Mouse (Mus musculus): ENCODE measurements around the gene Csde1. TPM values are rescaled to one million over a fixed set of nuclear protein-coding genes. Genes with fewer than 3 reads are reported as not detected.

Csde1 gene
- polyA plus RNA-seq (2015; fragmentation: Nextera tagmentation; extraction: Ambion mirVana), result 136 and 170 TPM in 2 replicates

DNA sequence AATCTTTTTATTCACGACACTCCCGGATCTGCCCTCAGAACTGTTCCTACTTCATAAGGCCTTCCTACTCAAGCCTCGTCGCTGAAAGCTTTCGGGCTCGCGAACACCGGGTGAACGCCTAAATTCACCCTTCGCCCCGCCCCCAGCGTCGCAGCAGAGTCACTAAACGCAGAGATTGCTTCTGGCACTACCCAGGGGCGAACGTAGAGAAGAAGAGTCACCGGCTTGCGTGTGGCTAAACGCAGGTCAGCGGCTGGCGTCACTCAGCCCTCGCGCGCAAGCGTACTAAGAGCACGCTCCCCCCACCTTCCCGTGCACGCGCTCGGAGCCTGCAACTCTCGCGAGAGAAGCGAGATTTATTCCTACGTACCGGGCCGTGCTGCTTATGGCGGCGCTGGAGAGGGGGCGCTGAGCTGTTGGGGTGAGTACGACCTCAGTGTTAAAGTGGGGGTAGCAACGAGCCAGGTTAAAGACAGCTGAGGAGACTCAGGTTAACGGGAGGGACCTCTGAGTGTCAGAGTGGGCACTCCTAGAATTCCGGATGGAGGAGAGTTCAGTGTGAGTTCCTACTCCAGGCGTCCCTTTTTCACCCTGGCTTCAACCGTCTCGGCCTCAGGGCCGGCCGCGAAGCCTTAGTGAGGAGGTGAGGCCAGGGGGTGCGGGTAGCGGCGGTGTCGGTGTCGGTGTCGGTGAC lies at the start of gene Csde1:
TSS of gene Csde1 (plus strand) at position 178 of the 694 bp plus-strand sequence.
- under 1% methylated on average over 55 of the region's 55 CpGs for WGBS (ENCODE audit: insufficient replicate concordance)
- no peaks in the 10 kb centered on the region for H3K36me3 ChIP-seq

DNA sequence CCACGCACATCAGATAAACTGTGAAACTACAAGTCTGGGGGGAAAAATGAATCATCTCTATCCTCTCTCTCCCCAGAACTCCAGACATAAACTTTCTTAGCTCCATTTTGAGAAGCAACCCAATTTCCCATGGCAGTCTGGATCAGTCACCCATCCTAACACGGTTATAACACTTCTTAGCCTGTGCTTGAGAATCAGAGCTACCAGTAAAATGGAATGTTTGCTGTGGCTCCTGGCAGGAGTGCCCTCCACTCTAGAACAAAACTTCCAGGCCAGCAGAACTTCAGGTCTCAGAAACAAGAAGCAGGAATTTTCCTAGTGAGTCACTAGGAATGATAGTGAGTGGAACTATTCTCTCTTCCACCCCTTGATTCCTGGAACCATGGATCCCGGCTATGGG lies 49.7 kb upstream of the Csde1 start:
- H3K27me3 ChIP-seq, result no peaks in the 10 kb centered on the region
- no peak overlapping the region for H3K9ac ChIP-seq
- ATAC-seq (ENCODE audit: low read depth) (no peak), DNase-seq (no peak)
- no peaks in the 10 kb centered on the region for H3K4me1 ChIP-seq (replicated peaks)
- no peak overlapping the region for H3K27ac ChIP-seq
- no peaks in the 10 kb centered on the region for H3K9me3 ChIP-seq (replicated peaks)
- WGBS (ENCODE audit: insufficient replicate concordance), result 63% methylated on average over 3 of the region's 3 CpGs
- no peak overlapping the region for H3K4me3 ChIP-seq (replicated peaks)
- no peaks in the 10 kb centered on the region for H3K36me3 ChIP-seq
- H3K4me2 ChIP-seq, result no peak overlapping the region

More for the DNA sequence above, at the start of gene Csde1:
- no peaks in the 10 kb centered on the region for H3K9me3 ChIP-seq (replicated peaks)
- H3K9ac ChIP-seq, result peak within 1 kb of the TSS; percentile 94
- H3K27ac ChIP-seq, result peak within 1 kb of the TSS; percentile 88
- peaks cover 35% of the 10 kb centered on the region for H3K4me1 ChIP-seq (replicated peaks)
- peak within 1 kb of the TSS; percentile 94 for H3K4me3 ChIP-seq (replicated peaks)
- DNase-seq (peak; percentile 96), ATAC-seq (ENCODE audit: low read depth) (peak; percentile 90)
- peak within 1 kb of the TSS; percentile 89 for H3K4me2 ChIP-seq
- no peaks in the 10 kb centered on the region for H3K27me3 ChIP-seq

DNA sequence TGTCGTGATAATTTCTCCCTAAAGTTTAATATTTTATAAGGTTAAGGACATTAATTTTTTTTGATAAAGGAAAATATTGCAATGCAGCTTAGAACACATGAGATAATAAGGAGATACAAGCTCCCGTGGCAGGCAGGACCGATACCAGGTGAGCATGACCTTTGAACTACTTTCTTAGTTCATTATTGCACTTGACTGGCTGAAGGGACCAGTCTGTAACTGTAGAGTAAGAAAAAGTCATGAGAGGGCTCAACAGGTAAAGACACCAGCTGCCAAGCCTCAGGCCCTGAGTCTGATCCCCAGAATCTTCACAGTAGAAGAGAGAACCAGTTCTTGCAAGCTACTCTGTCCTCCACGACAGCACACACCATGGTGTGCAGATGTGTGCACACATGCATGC lies 43.3 kb upstream of the Csde1 start:
- ATAC-seq (ENCODE audit: low read depth) (no peak), DNase-seq (no peak)
- Histone ChIP-seq H3K27ac (no peak overlapping the region), H3K36me3 (no peaks in the 10 kb centered on the region), H3K27me3 (no peaks in the 10 kb centered on the region), H3K9me3 (replicated peaks) (no peaks in the 10 kb centered on the region), H3K4me3 (replicated peaks) (no peak overlapping the region), H3K4me2 (no peak overlapping the region), H3K4me1 (replicated peaks) (no peaks in the 10 kb centered on the region), H3K9ac (no peak overlapping the region)
- WGBS (ENCODE audit: insufficient replicate concordance), result 59% methylated on average over 4 of the region's 4 CpGs

DNA sequence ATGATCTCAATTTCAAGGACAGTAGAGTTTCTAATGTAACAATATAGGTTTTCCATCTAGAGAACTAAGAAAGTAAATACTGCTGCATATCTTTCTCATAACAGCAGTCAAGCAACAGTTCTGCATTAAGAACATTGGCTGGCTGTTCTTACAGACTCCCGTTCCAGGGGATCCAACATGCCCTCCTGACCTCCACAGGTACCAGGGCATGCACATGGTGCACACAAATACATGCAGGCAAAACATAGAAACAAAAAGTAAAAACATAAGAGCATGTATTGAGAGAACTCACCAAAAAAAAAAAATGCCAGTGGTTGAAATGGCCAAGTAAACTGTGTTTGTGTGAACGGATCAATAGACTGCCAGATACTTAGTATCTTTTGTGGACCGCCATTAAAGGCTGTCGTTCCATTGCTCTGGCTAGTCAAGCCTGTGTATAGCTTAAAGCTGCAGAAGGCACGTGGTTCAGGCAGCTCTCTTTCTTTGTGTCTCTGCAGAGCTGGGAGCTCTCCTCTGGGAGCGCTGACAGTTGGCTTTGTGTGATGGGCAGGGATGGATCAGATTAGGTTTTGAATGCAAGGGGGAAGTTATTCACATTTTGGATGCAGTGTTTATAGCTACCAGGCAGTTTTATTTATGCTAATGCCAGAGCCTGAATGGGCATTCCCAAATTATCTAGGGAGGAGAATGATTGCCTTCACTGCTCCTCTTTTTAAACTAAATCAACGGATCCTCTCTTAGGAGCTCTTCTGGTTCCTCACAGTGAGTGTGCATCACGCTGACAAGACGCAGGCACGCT lies 40.5 kb upstream of the Csde1 start:
- H3K36me3 ChIP-seq, result no peaks in the 10 kb centered on the region
- no peaks in the 10 kb centered on the region for H3K9me3 ChIP-seq (replicated peaks)
- no peak overlapping the region for H3K27ac ChIP-seq
- H3K4me3 ChIP-seq (replicated peaks), result no peak overlapping the region
- no peak for DNase-seq
- 48% methylated on average over 10 of the region's 10 CpGs for WGBS (ENCODE audit: insufficient replicate concordance)
- ATAC-seq (ENCODE audit: low read depth), result no peak
- no peaks in the 10 kb centered on the region for H3K4me1 ChIP-seq (replicated peaks)
- H3K9ac ChIP-seq, result no peak overlapping the region
- H3K4me2 ChIP-seq, result no peak overlapping the region
- H3K27me3 ChIP-seq, result no peaks in the 10 kb centered on the region

DNA sequence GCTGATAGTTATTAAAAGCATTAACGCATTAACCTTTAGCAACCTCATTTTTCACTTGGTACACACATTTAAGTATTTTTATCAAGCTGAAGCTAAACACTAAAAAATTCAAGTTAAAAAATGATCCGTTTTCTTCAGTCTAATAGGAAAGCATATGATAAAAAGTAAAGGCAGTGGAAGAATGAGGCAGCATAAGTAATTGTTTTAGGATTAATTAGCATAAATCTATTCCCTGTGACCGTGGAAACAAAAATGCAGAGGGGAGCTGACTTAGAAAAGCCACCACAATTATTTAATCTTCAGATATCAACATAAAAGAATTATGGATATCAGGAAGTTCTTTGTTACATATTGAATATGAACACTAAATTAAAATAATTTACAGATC lies 39.9 kb upstream of the Csde1 start:
- no peak for DNase-seq
- WGBS (ENCODE audit: insufficient replicate concordance), result 57% methylated on average over 3 of the region's 3 CpGs
- H3K9ac ChIP-seq, result no peak overlapping the region
- no peaks in the 10 kb centered on the region for H3K9me3 ChIP-seq (replicated peaks)
- no peak overlapping the region for H3K4me3 ChIP-seq (replicated peaks)
- no peaks in the 10 kb centered on the region for H3K36me3 ChIP-seq
- H3K4me1 ChIP-seq (replicated peaks), result no peaks in the 10 kb centered on the region
- ATAC-seq (ENCODE audit: low read depth), result no peak
- no peaks in the 10 kb centered on the region for H3K27me3 ChIP-seq
- H3K27ac ChIP-seq, result no peak overlapping the region
- no peak overlapping the region for H3K4me2 ChIP-seq

DNA sequence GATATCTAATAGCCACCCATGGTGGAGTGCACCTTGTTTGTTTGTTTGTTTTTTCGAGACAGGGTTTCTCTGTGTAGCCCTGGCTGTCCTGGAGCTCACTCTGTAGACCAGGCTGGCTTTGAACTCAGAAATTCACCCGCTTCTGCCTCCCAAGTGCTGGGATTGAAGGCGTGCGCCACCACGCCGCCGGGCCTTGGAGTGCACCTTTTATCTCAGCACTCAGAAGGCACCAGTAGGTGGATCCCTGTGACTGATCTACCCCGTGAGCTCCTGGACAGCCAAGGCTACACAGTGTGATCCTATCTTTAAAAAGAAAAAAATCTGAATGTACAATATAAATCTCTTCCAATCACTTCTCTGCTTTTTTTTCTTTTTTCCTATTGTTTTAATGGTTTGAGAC lies 29.2 kb upstream of the Csde1 start:
- no peak for ATAC-seq (ENCODE audit: low read depth)
- WGBS (ENCODE audit: insufficient replicate concordance), result 53% methylated on average over 8 of the region's 8 CpGs

DNA sequence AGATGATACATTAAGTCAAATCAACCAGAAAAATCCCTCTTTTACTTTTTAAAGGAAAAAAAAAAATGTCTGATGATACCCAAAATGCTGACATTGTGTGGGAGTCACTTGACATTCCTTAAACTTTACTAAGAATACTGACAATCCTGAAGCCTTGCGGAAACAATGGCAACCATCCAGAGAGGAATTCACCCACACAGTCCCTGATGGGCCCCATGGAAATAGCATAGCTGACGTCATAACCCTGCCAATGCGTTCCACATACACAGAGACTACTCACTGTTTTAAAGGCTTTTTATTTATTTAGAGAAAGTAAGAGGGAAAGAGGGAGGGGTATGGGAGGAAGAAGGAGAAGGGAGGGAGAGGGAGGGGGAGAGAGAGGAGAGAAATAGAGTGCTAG lies 27.3 kb upstream of the Csde1 start:
- H3K36me3 ChIP-seq, result no peaks in the 10 kb centered on the region
- H3K27ac ChIP-seq, result no peak overlapping the region
- H3K4me1 ChIP-seq (replicated peaks), result peaks cover 24% of the 10 kb centered on the region
- no peak for ATAC-seq (ENCODE audit: low read depth)
- H3K27me3 ChIP-seq, result no peaks in the 10 kb centered on the region
- DNase-seq, result no peak
- no peak overlapping the region for H3K4me2 ChIP-seq
- no peaks in the 10 kb centered on the region for H3K9me3 ChIP-seq (replicated peaks)
- H3K4me3 ChIP-seq (replicated peaks), result no peak overlapping the region
- H3K9ac ChIP-seq, result no peak overlapping the region
- WGBS (ENCODE audit: insufficient replicate concordance), result 37% methylated on average over 3 of the region's 3 CpGs

More for the DNA sequence above, 29.2 kb upstream of the Csde1 start:
- no peak overlapping the region for H3K4me2 ChIP-seq
- no peaks in the 10 kb centered on the region for H3K27me3 ChIP-seq
- no peaks in the 10 kb centered on the region for H3K9me3 ChIP-seq (replicated peaks)
- no peak overlapping the region for H3K4me3 ChIP-seq (replicated peaks)
- no peak overlapping the region for H3K27ac ChIP-seq
- H3K36me3 ChIP-seq, result no peaks in the 10 kb centered on the region
- peaks cover 6% of the 10 kb centered on the region for H3K4me1 ChIP-seq (replicated peaks)
- H3K9ac ChIP-seq, result no peak overlapping the region
- DNase-seq, result no peak

DNA sequence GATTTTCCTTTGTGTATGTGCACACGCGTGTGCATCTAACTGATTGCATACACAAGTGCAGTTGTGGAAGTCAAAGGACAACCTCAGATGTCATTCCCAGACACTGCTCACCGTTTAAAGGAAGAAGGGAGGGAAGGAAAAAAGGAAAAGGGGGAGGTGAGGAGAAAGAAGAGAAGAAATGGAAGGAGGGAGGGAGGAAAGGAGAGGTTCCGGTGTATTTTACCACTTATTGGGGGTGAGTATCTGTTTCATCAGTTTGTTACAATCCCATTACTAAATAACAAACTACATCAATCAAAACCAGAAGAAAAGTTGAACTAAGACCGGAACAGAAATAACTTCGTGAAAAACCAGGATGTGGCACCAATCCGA lies 25.0 kb upstream of the Csde1 start:
- H3K4me1 ChIP-seq (replicated peaks), result peaks cover 24% of the 10 kb centered on the region
- peak overlapping the region; percentile 88 for H3K27ac ChIP-seq
- H3K9ac ChIP-seq, result no peak overlapping the region
- no peaks in the 10 kb centered on the region for H3K27me3 ChIP-seq
- ATAC-seq (ENCODE audit: low read depth), result no peak
- DNase-seq, result no peak
- peak overlapping the region; percentile 76 for H3K4me2 ChIP-seq
- H3K36me3 ChIP-seq, result peaks cover 10% of the 10 kb centered on the region
- WGBS (ENCODE audit: insufficient replicate concordance), result 43% methylated on average over 7 of the region's 7 CpGs
- H3K9me3 ChIP-seq (replicated peaks), result no peaks in the 10 kb centered on the region
- peak overlapping the region; percentile 75 for H3K4me3 ChIP-seq (replicated peaks)

DNA sequence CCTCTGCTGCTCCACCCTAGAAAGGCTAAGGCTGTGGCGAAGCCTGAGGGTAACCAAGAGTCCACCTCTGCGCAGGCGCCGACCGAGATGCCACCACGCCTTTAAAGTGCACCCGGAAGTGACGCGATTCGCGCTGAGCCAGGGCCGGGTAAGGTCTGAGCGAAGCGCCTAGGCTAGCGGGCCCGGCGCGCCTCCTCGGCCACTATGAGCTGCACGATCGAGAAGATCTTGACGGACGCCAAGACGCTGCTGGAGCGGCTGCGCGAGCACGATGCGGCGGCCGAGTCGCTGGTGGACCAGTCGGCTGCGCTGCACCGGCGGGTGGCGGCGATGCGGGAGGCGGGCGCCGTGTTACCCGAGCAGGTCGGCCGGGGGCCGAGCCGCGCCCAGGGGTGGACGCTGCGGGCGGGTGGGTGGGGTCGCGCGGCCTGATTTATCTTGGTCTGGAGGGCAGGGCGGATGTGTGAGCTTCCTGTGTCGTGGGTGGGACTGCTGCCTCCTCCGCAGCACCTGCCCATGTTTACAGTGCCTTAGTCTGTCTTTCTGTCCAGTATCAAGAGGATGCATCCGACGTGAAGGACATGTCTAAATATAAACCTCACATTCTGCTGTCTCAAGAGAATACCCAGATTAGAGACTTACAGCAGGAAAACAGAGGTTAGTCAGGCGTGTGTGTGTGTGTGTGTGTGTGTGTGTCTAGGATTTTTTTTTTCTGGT lies 24.5 kb upstream of the Csde1 start, which contains the start of gene Sike1:
TSS of gene Sike1 (plus strand) at position 104 of the 717 bp plus-strand sequence.
- peak within 1 kb of the TSS; percentile 76 for H3K4me2 ChIP-seq
- H3K4me1 ChIP-seq (replicated peaks), result peaks cover 24% of the 10 kb centered on the region
- H3K36me3 ChIP-seq, result peaks cover 16% of the 10 kb centered on the region
- DNase-seq (peak; percentile 88), ATAC-seq (ENCODE audit: low read depth) (peak; percentile 98)
- peak within 1 kb of the TSS; percentile 77 for H3K9ac ChIP-seq
- no peaks in the 10 kb centered on the region for H3K27me3 ChIP-seq
- peak within 1 kb of the TSS; percentile 88 for H3K27ac ChIP-seq
- H3K9me3 ChIP-seq (replicated peaks), result no peaks in the 10 kb centered on the region
- WGBS (ENCODE audit: insufficient replicate concordance), result 1% methylated on average over 47 of the region's 60 CpGs
- peak within 1 kb of the TSS; percentile 75 for H3K4me3 ChIP-seq (replicated peaks)

DNA sequence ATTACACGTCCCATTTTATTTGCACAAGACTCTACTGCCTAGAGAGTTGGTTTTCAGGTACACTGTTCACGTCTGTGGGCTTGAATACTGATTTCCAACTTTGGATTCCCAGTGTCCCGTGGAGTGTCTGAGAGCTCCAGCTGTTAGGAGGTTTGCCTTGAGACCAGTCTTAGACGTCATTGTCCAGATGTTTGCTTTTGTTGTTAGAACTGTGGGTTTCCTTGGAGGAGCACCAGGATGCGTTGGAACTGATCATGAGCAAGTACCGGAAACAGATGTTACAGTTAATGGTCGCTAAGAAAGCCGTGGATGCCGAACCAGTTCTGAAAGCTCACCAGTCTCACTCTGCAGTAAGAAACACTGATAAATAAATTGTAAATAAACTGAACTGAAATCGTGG lies 23.2 kb upstream of the Csde1 start:
- H3K27me3 ChIP-seq, result no peaks in the 10 kb centered on the region
- H3K27ac ChIP-seq, result no peak overlapping the region
- no peaks in the 10 kb centered on the region for H3K9me3 ChIP-seq (replicated peaks)
- H3K36me3 ChIP-seq, result peaks cover 23% of the 10 kb centered on the region
- H3K4me1 ChIP-seq (replicated peaks), result peaks cover 24% of the 10 kb centered on the region
- ATAC-seq (ENCODE audit: low read depth) (no peak), DNase-seq (no peak)
- 54% methylated on average over 10 of the region's 10 CpGs for WGBS (ENCODE audit: insufficient replicate concordance)
- no peak overlapping the region for H3K4me3 ChIP-seq (replicated peaks)
- H3K9ac ChIP-seq, result no peak overlapping the region
- H3K4me2 ChIP-seq, result peak overlapping the region; percentile 76

DNA sequence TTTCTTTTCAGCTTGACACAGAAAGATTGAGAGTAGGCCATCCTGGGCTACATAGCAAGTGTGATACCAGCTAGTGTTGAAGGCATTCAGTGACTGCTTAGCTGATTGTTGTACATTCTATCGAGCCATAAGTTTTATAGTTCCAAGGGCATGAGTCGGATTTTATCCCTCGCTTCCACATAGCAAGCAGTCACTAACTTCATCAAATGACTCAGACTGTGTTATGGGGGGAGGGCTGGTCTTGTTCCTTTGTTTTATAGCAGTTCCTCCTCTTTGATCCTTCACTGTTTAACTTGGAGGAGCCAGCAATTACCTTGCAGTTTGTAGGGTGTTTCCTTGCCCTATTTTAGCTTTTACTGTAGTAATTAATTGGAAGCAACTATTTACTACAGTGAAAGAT lies 22.6 kb upstream of the Csde1 start:
- no peak for DNase-seq
- no peak for ATAC-seq (ENCODE audit: low read depth)
- no peak overlapping the region for H3K4me2 ChIP-seq

More for the DNA sequence above, 22.6 kb upstream of the Csde1 start:
- 79% methylated on average over 3 of the region's 3 CpGs for WGBS (ENCODE audit: insufficient replicate concordance)
- Histone ChIP-seq H3K36me3 (peaks cover 28% of the 10 kb centered on the region), H3K27me3 (no peaks in the 10 kb centered on the region), H3K4me3 (replicated peaks) (no peak overlapping the region), H3K9me3 (replicated peaks) (no peaks in the 10 kb centered on the region), H3K4me1 (replicated peaks) (peaks cover 24% of the 10 kb centered on the region), H3K27ac (no peak overlapping the region), H3K9ac (no peak overlapping the region)

Measured in liver, embryonic 13.5 days (tissue).